ENCODE assay signal across 8 mouse cellular contexts in the genomic region with DNA sequence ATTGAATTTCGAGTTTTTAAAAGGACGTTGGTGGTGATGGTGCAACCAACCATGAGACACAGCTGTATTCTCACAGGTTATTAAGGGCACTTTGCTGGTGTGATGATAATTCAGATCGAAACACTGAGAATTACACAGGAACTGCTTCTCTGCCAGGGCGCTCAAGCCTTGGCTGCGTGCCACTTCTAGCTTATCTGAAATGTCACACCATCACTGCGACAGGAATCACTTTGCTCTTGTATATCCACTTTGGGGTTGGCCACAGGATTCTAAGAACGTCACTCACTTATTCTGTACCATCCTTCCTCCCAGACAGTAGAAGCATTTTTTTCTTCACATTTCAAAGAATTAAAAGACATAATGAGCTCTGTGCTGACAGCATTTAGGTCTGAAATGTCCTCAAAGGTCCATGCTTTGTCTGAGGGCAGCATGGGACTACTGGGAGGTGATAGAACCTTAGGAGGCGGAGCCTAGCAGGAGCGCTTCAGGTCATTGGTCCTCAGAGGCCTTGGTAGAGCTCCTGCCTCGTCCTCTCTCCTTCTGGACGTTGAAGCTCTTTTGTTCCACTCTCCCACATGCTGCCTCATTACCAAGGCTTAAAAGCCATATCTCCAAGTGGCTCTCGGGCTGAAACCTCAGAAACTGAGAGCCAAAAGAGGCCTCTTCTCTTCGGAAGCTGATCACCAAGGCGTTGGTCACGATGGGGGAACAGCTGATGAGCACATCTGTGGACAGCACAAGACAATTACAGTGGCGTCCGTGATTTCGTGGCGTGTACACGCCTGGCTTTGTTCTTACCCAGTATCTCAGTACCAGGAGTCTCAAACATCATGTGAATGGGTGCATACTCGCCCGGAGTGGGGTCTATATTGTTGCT.
A peak's percentile ranks its signal among the peaks of the same experiment; 100 is the strongest.
DNase-seq lines count a peak whose midpoint lies in the region; ATAC-seq and TF ChIP-seq lines count a peak whose summit lies in the region.

No protein-coding gene starts in this region.

- peaks cover 10 to 18% of the 10 kb centered on the region in 2 experiments for H3K4me1 ChIP-seq in heart, embryonic 14.5 days (ENCODE audit: control insufficient read depth in 2 of 2, insufficient read depth in 2 of 2, low read length in 2 of 2)
- peaks cover 29% of the 10 kb centered on the region for H3K4me1 ChIP-seq in midbrain, embryonic 16.5 days (ENCODE audit: control insufficient read depth, insufficient read depth, low read length)

- peak overlapping the region; percentile 57 for H3K27ac ChIP-seq in layer of hippocampus, adult 2 months
- no peak overlapping the region for H3K27ac ChIP-seq in heart, embryonic 14.5 days (replicated peaks in 1 of 2; ENCODE audit: control insufficient read depth in 1 of 2, insufficient read depth in 1 of 2, low read depth in 2 of 2, low read length in 2 of 2)
- H3K27ac ChIP-seq in midbrain, embryonic 16.5 days (ENCODE audit: low read length), result peak overlapping the region; percentile 50

- no peak overlapping the region for H3K4me3 ChIP-seq in layer of hippocampus, adult 2 months
- H3K4me3 ChIP-seq in heart, embryonic 14.5 days (ENCODE audit: control insufficient read depth in 1 of 2, insufficient read depth in 1 of 2, low read depth in 1 of 2, low read length in 2 of 2), result no peak overlapping the region
- no peak overlapping the region for H3K4me3 ChIP-seq in midbrain, embryonic 16.5 days (ENCODE audit: low read depth, low read length)

- H3K9me3 ChIP-seq in heart, embryonic 14.5 days (ENCODE audit: control insufficient read depth, low read length), result peaks cover 5% of the 10 kb centered on the region
- H3K9me3 ChIP-seq in midbrain, embryonic 16.5 days (replicated peaks; ENCODE audit: control insufficient read depth, low read length, poor library complexity, severe bottlenecking), result no peaks in the 10 kb centered on the region

- H3K27me3 ChIP-seq in heart, embryonic 14.5 days (ENCODE audit: control insufficient read depth, insufficient read depth, low read length), result peaks cover 28% of the 10 kb centered on the region
- H3K27me3 ChIP-seq in midbrain, embryonic 16.5 days (ENCODE audit: control insufficient read depth, insufficient read depth, low read depth, low read length), result no peaks in the 10 kb centered on the region

- no peak for TF ChIP-seq CTCF in layer of hippocampus, adult 2 months (conservative IDR thresholded peaks at IDR 0.05)

- ATAC-seq in heart, embryonic 14.5 days (ENCODE audit: insufficient number of reproducible peaks, insufficient read depth, low FRiP score, low read depth), result no peak
- peak; percentile 36 for ATAC-seq in midbrain, embryonic 16.5 days
- no peak for ATAC-seq in cerebellum, adult (ENCODE audit: insufficient number of reproducible peaks, low FRiP score, low TSS enrichment)

- DNase-seq in layer of hippocampus, adult 2 months (ENCODE audit: low spot score in 2 of 2), result no peak
- DNase-seq in layer of hippocampus, postnatal 10 days (ENCODE audit: low spot score in 2 of 2), result no peak
- DNase-seq in R1 (ENCODE audit: low read depth, low spot score), result peak; percentile 60
- DNase-seq in frontal cortex, adult 2 months (ENCODE audit: extremely low spot score in 1 of 2, low spot score in 1 of 2), result no peak
- DNase-seq in frontal cortex, postnatal 25 days (ENCODE audit: low spot score in 2 of 2), result no peak

- peak overlapping the region; percentile 3; the same call in 1 of the 2 replicates for H3K4me2 ChIP-seq in heart, embryonic 14.5 days (ENCODE audit: low read length)
- no peak overlapping the region for H3K4me2 ChIP-seq in midbrain, embryonic 16.5 days (ENCODE audit: low read length)

- WGBS in heart, embryonic 14.5 days, result 50% methylated on average over 22 of the region's 22 CpGs
- WGBS in midbrain, embryonic 16.5 days, result 56% methylated on average over 22 of the region's 22 CpGs

- H3K36me3 ChIP-seq in heart, embryonic 14.5 days (ENCODE audit: control insufficient read depth, insufficient read depth, low read length), result no peaks in the 10 kb centered on the region
- H3K36me3 ChIP-seq in midbrain, embryonic 16.5 days (ENCODE audit: control insufficient read depth, insufficient read depth, low read length), result no peaks in the 10 kb centered on the region

- no peak overlapping the region for H3K9ac ChIP-seq in heart, embryonic 14.5 days (ENCODE audit: low read length)
- H3K9ac ChIP-seq in midbrain, embryonic 16.5 days (ENCODE audit: low read depth, low read length), result no peak overlapping the region

Comparison
In these comparisons a context has a peak if more than half of its experiments do, and no peak if none do; other contexts are left out.
1. H3K27ac ChIP-seq: peak in layer of hippocampus, adult 2 months (single experiment) and midbrain, embryonic 16.5 days (single experiment); none in heart, embryonic 14.5 days (0 of 2).